Mouse (Mus musculus): ENCODE data around the gene Cacybp. TPM values are rescaled to one million over a fixed set of nuclear protein-coding genes. Genes with fewer than 3 reads are reported as not detected.

The Cacybp gene
- polyA plus RNA-seq, 1 experiment, result 113 TPM

- TF ChIP-seq GATA1 (IDR thresholded peaks at IDR 0.05; ENCODE audit: low read length), result no peak
These were observed 21.2 kb upstream of the Cacybp start for GRCm38 (mm10) chr1:160233921-160234320.

- TF ChIP-seq GATA1 (IDR thresholded peaks at IDR 0.05; ENCODE audit: low read length), result no peak
These were observed 19.4 kb upstream of the Cacybp start for GRCm38 (mm10) chr1:160232113-160232512.

GRCm38 (mm10) chr1:160231013-160231412, 18.3 kb upstream of the Cacybp start:
- TF ChIP-seq GATA1 (IDR thresholded peaks at IDR 0.05; ENCODE audit: low read length), result no peak

GRCm38 (mm10) chr1:160227850-160228249, 15.2 kb upstream of the Cacybp start:
- TF ChIP-seq GATA1 (IDR thresholded peaks at IDR 0.05; ENCODE audit: low read length), result no peak

GRCm38 (mm10) chr1:160227196-160227595, 14.5 kb upstream of the Cacybp start:
- TF ChIP-seq GATA1 (IDR thresholded peaks at IDR 0.05; ENCODE audit: low read length), result no peak

- no peak for TF ChIP-seq GATA1 (IDR thresholded peaks at IDR 0.05; ENCODE audit: low read length)
These were observed 11.4 kb upstream of the Cacybp start for GRCm38 (mm10) chr1:160224093-160224492.

GRCm38 (mm10) chr1:160217898-160218297, 5.2 kb upstream of the Cacybp start:
- TF ChIP-seq GATA1 (IDR thresholded peaks at IDR 0.05; ENCODE audit: low read length), result no peak

GRCm38 (mm10) chr1:160214171-160214570, 1.5 kb upstream of the Cacybp start:
- TF ChIP-seq GATA1 (IDR thresholded peaks at IDR 0.05; ENCODE audit: low read length), result no peak

- no peak for TF ChIP-seq GATA1 (IDR thresholded peaks at IDR 0.05; ENCODE audit: low read length)
These were observed 468 bp downstream of the Cacybp start for GRCm38 (mm10) chr1:160212123-160212691.

GRCm38 (mm10) chr1:160211597-160212122, 1.0 kb downstream of the Cacybp start:
- no peak for TF ChIP-seq GATA1 (IDR thresholded peaks at IDR 0.05; ENCODE audit: low read length)

- no peak for TF ChIP-seq GATA1 (IDR thresholded peaks at IDR 0.05; ENCODE audit: low read length)
These were observed 2.1 kb downstream of the Cacybp start for GRCm38 (mm10) chr1:160210566-160210965.

GRCm38 (mm10) chr1:160209844-160210243, 2.8 kb downstream of the Cacybp start:
- no peak for TF ChIP-seq GATA1 (IDR thresholded peaks at IDR 0.05; ENCODE audit: low read length)

GRCm38 (mm10) chr1:160205486-160205885, 7.2 kb downstream of the Cacybp start:
- no peak for TF ChIP-seq GATA1 (IDR thresholded peaks at IDR 0.05; ENCODE audit: low read length)

GRCm38 (mm10) chr1:160195337-160195663, 17.4 kb downstream of the Cacybp start:
- no peak for TF ChIP-seq GATA1 (IDR thresholded peaks at IDR 0.05; ENCODE audit: low read length)

- TF ChIP-seq GATA1 (IDR thresholded peaks at IDR 0.05; ENCODE audit: low read length), result no peak
These were observed 17.9 kb downstream of the Cacybp start, which contains the start of gene Mrps14 for GRCm38 (mm10) chr1:160194529-160195336. Gene Mrps14, plus strand, starts transcription at chr1:160195215.

GRCm38 (mm10) chr1:160184506-160184905, 28.2 kb downstream of the Cacybp start:
- TF ChIP-seq GATA1 (IDR thresholded peaks at IDR 0.05; ENCODE audit: low read length), result no peak

GRCm38 (mm10) chr1:160181216-160181615, 31.5 kb downstream of the Cacybp start:
- TF ChIP-seq GATA1 (IDR thresholded peaks at IDR 0.05; ENCODE audit: low read length), result no peak

Data from G1E-ER4 (cell line).